Mouse (Mus musculus): Measurements from ENCODE around the gene Zcchc18. TPM values are rescaled to one million over a fixed set of nuclear protein-coding genes. Genes with fewer than 3 reads are reported as not detected.
"Not testable (repeated sequence)": the region's sequence is repeated elsewhere in the genome, so short reads cannot be mapped to it uniquely, and the experiment has no call there.

Zcchc18 gene
- polyA plus RNA-seq (2015; fragmentation: Nextera tagmentation; extraction: Ambion mirVana) = 14.6 and 16.0 TPM in 2 replicates

DNA sequence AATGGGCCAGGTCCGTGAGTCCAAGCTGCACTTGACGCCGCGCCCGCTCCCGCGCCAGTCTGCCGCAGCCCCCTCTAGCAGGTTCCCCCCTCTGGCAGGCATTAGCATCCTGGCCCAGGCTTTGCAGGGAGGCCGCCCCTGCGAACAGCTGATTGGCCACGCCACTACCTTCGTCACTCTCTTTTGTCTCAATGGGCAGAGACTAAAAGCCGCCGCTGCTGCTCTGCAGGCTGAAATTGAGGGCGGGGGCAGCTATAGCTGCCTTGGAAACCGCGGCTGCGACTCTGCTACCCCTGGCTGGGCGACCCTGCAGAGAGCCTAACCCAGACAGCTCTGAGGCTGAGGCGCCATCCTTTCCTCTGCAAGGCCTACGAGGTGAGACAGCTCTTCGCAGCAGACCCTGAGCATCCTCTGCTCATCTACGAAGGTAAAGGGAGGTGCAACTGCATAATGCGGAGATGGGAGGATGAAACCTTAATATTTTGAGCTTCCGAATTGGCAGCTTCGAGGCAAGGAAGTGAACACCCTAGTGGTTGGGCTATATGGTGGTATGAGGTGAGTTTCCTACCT lies at the start of gene Zcchc18:
Zcchc18 (plus strand) TSS at position 178 of the 570 bp plus-strand sequence.
- H3K36me3 ChIP-seq (ENCODE audit: control insufficient read depth, insufficient read depth, low read length) = no peaks in the 10 kb centered on the region
- H3K4me1 ChIP-seq (ENCODE audit: control insufficient read depth, insufficient read depth, low read length) = no peaks in the 10 kb centered on the region
- no peak within 1 kb of the TSS for H3K27ac ChIP-seq (ENCODE audit: low read length)
- peak within 1 kb of the TSS; percentile 56 for H3K4me2 ChIP-seq (ENCODE audit: low read depth, low read length)
- peak within 1 kb of the TSS; percentile 43 for H3K4me3 ChIP-seq (replicated peaks; ENCODE audit: low read length)
- peaks cover 12% of the 10 kb centered on the region for H3K27me3 ChIP-seq (ENCODE audit: control insufficient read depth, insufficient read depth, low read length)
- H3K9ac ChIP-seq (ENCODE audit: low read length) = peak within 1 kb of the TSS; percentile 45; the same call in 1 of the 2 replicates
- no peaks in the 10 kb centered on the region for H3K9me3 ChIP-seq (replicated peaks; ENCODE audit: control insufficient read depth, low read length)
- 20% methylated on average over 26 of the region's 26 CpGs for WGBS
- peak; percentile 84 for ATAC-seq (ENCODE audit: insufficient read depth, low FRiP score)

- ATAC-seq (ENCODE audit: insufficient read depth, low FRiP score) = peak; percentile 93
- H3K27ac ChIP-seq (ENCODE audit: low read length); H3K27me3 ChIP-seq (ENCODE audit: control insufficient read depth, insufficient read depth, low read length); H3K9me3 ChIP-seq (replicated peaks; ENCODE audit: control insufficient read depth, low read length); H3K9ac ChIP-seq (ENCODE audit: low read length); H3K4me1 ChIP-seq (ENCODE audit: control insufficient read depth, insufficient read depth, low read length); H3K36me3 ChIP-seq (ENCODE audit: control insufficient read depth, insufficient read depth, low read length): not testable (repeated sequence)
- peak overlapping the region; percentile 34; the same call in 1 of the 2 replicates for H3K4me2 ChIP-seq (ENCODE audit: low read depth, low read length)
- WGBS = 15% methylated on average over 13 of the region's 13 CpGs
- H3K4me3 ChIP-seq (replicated peaks; ENCODE audit: low read length) = peak overlapping the region; percentile 31
These were observed 35.2 kb upstream of the Zcchc18 start for GRCm38 (mm10) chrX:136957583-136958279.

- not testable (repeated sequence) for H3K36me3 ChIP-seq (ENCODE audit: control insufficient read depth, insufficient read depth, low read length); ATAC-seq (ENCODE audit: insufficient read depth, low FRiP score); H3K27me3 ChIP-seq (ENCODE audit: control insufficient read depth, insufficient read depth, low read length); H3K4me1 ChIP-seq (ENCODE audit: control insufficient read depth, insufficient read depth, low read length); H3K27ac ChIP-seq (ENCODE audit: low read length); H3K9me3 ChIP-seq (replicated peaks; ENCODE audit: control insufficient read depth, low read length); H3K9ac ChIP-seq (ENCODE audit: low read length)
- H3K4me3 ChIP-seq (replicated peaks; ENCODE audit: low read length) = peak overlapping the region; percentile 31; the same call in 1 of the 2 replicates
- peak overlapping the region; percentile 34; the same call in 1 of the 2 replicates for H3K4me2 ChIP-seq (ENCODE audit: low read depth, low read length)
- WGBS = 51% methylated on average over 5 of the region's 5 CpGs
These were observed 34.7 kb upstream of the Zcchc18 start for GRCm38 (mm10) chrX:136958300-136958699.

DNA sequence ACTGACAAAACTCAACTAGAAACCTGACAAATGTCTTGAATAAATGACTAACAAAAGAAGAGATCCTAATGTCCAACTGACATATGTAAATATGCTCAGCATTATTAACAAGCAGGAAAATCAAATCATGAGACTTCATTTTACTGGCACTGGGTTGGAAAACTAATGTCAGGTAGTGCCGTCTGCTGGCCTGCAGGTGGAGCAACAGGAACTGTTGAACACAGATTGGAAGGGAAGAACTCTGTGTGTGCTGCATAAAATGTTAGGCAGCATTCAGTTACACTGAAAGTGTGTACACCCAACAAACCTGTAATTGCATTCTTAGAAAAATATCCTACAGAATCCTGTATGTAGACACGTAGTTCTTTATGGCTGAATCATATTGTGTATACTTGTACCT lies 33.3 kb upstream of the Zcchc18 start:
- Histone ChIP-seq H3K4me3 (replicated peaks; ENCODE audit: low read length) (no peak overlapping the region), H3K9ac (ENCODE audit: low read length) (no peak overlapping the region), H3K4me2 (ENCODE audit: low read depth, low read length) (no peak overlapping the region), H3K9me3 (replicated peaks; ENCODE audit: control insufficient read depth, low read length) (no peaks in the 10 kb centered on the region), H3K36me3 (ENCODE audit: control insufficient read depth, insufficient read depth, low read length) (no peaks in the 10 kb centered on the region), H3K27me3 (ENCODE audit: control insufficient read depth, insufficient read depth, low read length) (no peaks in the 10 kb centered on the region), H3K4me1 (ENCODE audit: control insufficient read depth, insufficient read depth, low read length) (no peaks in the 10 kb centered on the region), H3K27ac (ENCODE audit: low read length) (no peak overlapping the region)
- no peak for ATAC-seq (ENCODE audit: insufficient read depth, low FRiP score)
- 20% methylated on average over 2 of the region's 2 CpGs for WGBS

DNA sequence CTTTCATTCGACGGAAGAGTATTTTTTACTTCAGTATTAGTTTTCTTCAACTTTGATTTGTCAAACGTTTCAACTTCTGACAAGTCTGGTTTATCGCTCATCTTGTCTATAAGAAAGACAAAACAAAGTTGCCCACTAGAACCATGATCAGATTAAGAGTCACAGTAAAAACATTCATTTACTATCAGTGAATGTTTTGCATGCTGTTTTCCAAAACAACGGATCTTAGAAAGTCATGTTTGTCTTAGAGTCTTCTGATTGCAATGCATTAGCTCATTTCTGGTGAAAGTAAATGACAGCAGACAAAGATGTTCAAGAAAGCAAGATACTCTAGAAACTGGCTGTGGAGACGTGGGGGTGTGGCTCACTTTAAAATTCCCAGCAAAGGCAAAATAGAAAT lies 17.6 kb upstream of the Zcchc18 start, which contains the start of gene Tmsb15b2:
Tmsb15b2 (minus strand) TSS at position 101 of the 400 bp plus-strand sequence.
- Histone ChIP-seq H3K9ac (ENCODE audit: low read length) (peak within 1 kb of the TSS; percentile 58; the same call in 1 of the 2 replicates), H3K4me2 (ENCODE audit: low read depth, low read length) (peak within 1 kb of the TSS; percentile 52), H3K4me3 (replicated peaks; ENCODE audit: low read length) (peak within 1 kb of the TSS; percentile 50)
- WGBS = 85% methylated on average over 6 of the region's 6 CpGs
- not testable (repeated sequence) for ATAC-seq (ENCODE audit: insufficient read depth, low FRiP score); H3K27ac ChIP-seq (ENCODE audit: low read length); H3K9me3 ChIP-seq (replicated peaks; ENCODE audit: control insufficient read depth, low read length); H3K36me3 ChIP-seq (ENCODE audit: control insufficient read depth, insufficient read depth, low read length); H3K27me3 ChIP-seq (ENCODE audit: control insufficient read depth, insufficient read depth, low read length); H3K4me1 ChIP-seq (ENCODE audit: control insufficient read depth, insufficient read depth, low read length)

DNA sequence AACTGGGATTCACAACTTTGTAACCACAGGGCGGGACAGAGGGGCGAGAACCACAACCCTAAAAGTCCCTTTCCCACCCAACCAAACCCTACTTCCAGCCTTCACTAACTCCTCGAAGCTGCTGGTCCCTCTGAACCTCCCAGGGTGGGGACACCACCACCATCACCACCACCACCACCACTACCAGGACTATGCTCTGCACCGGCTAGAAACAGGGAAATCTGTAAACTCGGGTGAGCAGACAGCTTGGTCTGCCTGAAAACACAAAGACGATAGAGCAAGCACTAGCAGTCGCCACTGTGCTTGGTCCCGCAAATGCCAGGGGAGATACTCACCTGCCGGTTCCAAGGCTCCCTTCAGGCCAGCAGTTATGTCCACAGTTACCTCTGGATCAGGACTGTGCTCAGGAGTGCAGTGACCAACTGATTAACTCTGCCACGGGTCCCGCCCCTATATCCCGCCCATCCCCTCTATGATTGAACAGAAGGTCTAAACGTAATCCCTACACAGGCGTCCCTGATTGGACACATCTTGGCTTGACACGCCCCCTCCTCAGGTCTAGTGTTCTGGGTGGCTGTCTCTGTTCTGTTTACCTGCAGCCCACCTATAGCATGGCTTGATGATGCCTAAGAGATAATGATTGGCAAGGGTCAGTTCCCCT lies 16.4 kb upstream of the Zcchc18 start, which contains the start of the genes Tmsb15l and Tmsb15b1:
Tmsb15l (minus strand) TSS at position 446 of the 661 bp plus-strand sequence.
Tmsb15b1 (minus strand) TSS at position 451 of the 661 bp plus-strand sequence.
- Histone ChIP-seq H3K27ac (ENCODE audit: low read length) (no peak within 1 kb of the TSS), H3K4me3 (replicated peaks; ENCODE audit: low read length) (peak within 1 kb of the TSS; percentile 50), H3K9ac (ENCODE audit: low read length) (peak within 1 kb of the TSS; percentile 58), H3K9me3 (replicated peaks; ENCODE audit: control insufficient read depth, low read length) (no peaks in the 10 kb centered on the region), H3K4me2 (ENCODE audit: low read depth, low read length) (peak within 1 kb of the TSS; percentile 52), H3K4me1 (ENCODE audit: control insufficient read depth, insufficient read depth, low read length) (no peaks in the 10 kb centered on the region), H3K27me3 (ENCODE audit: control insufficient read depth, insufficient read depth, low read length) (no peaks in the 10 kb centered on the region), H3K36me3 (ENCODE audit: control insufficient read depth, insufficient read depth, low read length) (no peaks in the 10 kb centered on the region)
- ATAC-seq (ENCODE audit: insufficient read depth, low FRiP score) = peak; percentile 100
- 16% methylated on average over 15 of the region's 15 CpGs for WGBS

DNA sequence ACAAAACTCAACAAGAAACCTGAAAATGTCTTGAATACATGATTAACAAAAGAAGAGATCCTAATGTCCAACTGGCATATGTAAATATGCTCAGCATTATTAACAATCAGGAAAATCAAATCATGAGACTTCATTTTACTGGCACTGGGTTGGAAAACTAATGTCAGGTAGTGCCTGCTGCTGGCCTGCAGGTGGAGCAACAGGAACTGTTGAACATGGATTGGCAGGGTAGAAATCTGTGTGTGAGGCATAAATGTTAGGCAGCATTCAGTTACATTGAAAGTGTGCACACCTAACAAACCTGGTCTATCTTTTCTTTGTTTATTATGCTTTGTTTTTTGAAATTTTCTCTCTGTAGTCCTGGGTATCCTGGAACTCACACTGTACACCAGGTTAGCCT lies 14.3 kb upstream of the Zcchc18 start:
- no peak overlapping the region for H3K27ac ChIP-seq (ENCODE audit: low read length)
- no peaks in the 10 kb centered on the region for H3K4me1 ChIP-seq (ENCODE audit: control insufficient read depth, insufficient read depth, low read length)
- H3K36me3 ChIP-seq (ENCODE audit: control insufficient read depth, insufficient read depth, low read length) = no peaks in the 10 kb centered on the region
- no peak for ATAC-seq (ENCODE audit: insufficient read depth, low FRiP score)
- H3K9me3 ChIP-seq (replicated peaks; ENCODE audit: control insufficient read depth, low read length) = no peaks in the 10 kb centered on the region
- no peak overlapping the region for H3K9ac ChIP-seq (ENCODE audit: low read length)
- H3K4me2 ChIP-seq (ENCODE audit: low read depth, low read length) = no peak overlapping the region
- H3K4me3 ChIP-seq (replicated peaks; ENCODE audit: low read length) = no peak overlapping the region
- H3K27me3 ChIP-seq (ENCODE audit: control insufficient read depth, insufficient read depth, low read length) = no peaks in the 10 kb centered on the region

GRCm38 (mm10) chrX:136986039-136986438 lies 6.9 kb upstream of the Zcchc18 start:
- H3K27me3 ChIP-seq (ENCODE audit: control insufficient read depth, insufficient read depth, low read length) = no peaks in the 10 kb centered on the region; the same call in 1 of the 2 replicates
- H3K27ac ChIP-seq (ENCODE audit: low read length) = no peak overlapping the region
- no peaks in the 10 kb centered on the region for H3K36me3 ChIP-seq (ENCODE audit: control insufficient read depth, insufficient read depth, low read length)
- no peaks in the 10 kb centered on the region for H3K9me3 ChIP-seq (replicated peaks; ENCODE audit: control insufficient read depth, low read length)
- no peak for ATAC-seq (ENCODE audit: insufficient read depth, low FRiP score)
- no peak overlapping the region for H3K4me2 ChIP-seq (ENCODE audit: low read depth, low read length)
- no peaks in the 10 kb centered on the region for H3K4me1 ChIP-seq (ENCODE audit: control insufficient read depth, insufficient read depth, low read length)
- H3K9ac ChIP-seq (ENCODE audit: low read length) = no peak overlapping the region
- no peak overlapping the region for H3K4me3 ChIP-seq (replicated peaks; ENCODE audit: low read length)

GRCm38 (mm10) chrX:136991274-136991673 lies 1.7 kb upstream of the Zcchc18 start:
- Histone ChIP-seq H3K27ac (ENCODE audit: low read length) (no peak overlapping the region), H3K4me1 (ENCODE audit: control insufficient read depth, insufficient read depth, low read length) (no peaks in the 10 kb centered on the region), H3K27me3 (ENCODE audit: control insufficient read depth, insufficient read depth, low read length) (peaks cover 12% of the 10 kb centered on the region), H3K4me2 (ENCODE audit: low read depth, low read length) (no peak overlapping the region), H3K9me3 (replicated peaks; ENCODE audit: control insufficient read depth, low read length) (no peaks in the 10 kb centered on the region), H3K4me3 (replicated peaks; ENCODE audit: low read length) (no peak overlapping the region), H3K9ac (ENCODE audit: low read length) (no peak overlapping the region), H3K36me3 (ENCODE audit: control insufficient read depth, insufficient read depth, low read length) (no peaks in the 10 kb centered on the region)
- ATAC-seq (ENCODE audit: insufficient read depth, low FRiP score) = no peak
- WGBS = 65% methylated on average over 2 of the region's 2 CpGs

All from stomach, embryonic 16.5 days (tissue).